Mouse (Mus musculus): ENCODE measurements around the gene Hexim1. TPM values are rescaled to one million over a fixed set of nuclear protein-coding genes. Genes with fewer than 3 reads are reported as not detected.

Gene Hexim1
- total and polyA plus RNA-seq, 3 experiments: 20.2 to 51.8 (median 25.9) TPM

DNA sequence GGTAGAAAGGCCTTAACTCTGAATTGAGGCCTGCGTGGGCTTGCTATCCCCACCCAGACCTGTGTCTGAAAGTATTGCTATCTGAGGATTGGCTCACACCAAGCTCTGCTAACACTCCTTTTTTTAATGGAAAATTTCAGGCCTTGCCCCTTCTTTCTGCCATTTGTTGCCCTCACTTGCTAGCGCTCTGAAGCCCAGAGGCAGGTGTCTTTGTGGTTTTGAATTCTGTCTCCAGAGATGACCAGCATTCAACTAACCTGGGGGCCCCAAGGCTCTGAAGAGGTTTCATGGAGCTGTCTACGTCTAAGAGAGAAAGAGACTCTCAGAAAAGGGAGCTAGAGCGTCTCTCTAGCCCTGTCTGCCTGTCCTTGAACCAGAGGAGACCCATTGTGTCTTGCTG is 47.8 kb upstream of the Hexim1 start (continued):
- peak; percentile 48; the same call in 1 of the 2 replicates for TF ChIP-seq JUN (IDR thresholded peaks at IDR 0.05; ENCODE audit: insufficient read depth, low read depth, low read length)
- TF ChIP-seq ZMIZ1 (IDR thresholded peaks at IDR 0.05; ENCODE audit: low read depth, low read length): peak; percentile 23; the same call in 1 of the 2 replicates
- no peak for TF ChIP-seq E2F4 (IDR thresholded peaks at IDR 0.05; ENCODE audit: insufficient replicate concordance, low read depth, low read length)
- TF ChIP-seq KAT2A (IDR thresholded peaks at IDR 0.05; ENCODE audit: insufficient replicate concordance, low read length): no peak
- TF ChIP-seq CTCF (conservative IDR thresholded peaks at IDR 0.05 in 1 of 2, IDR thresholded peaks at IDR 0.05 in 1 of 2; ENCODE audit: low read depth in 2 of 2, low read length in 2 of 2): no peak
- peak; percentile 76; the same call in 1 of the 2 replicates for TF ChIP-seq MAZ (IDR thresholded peaks at IDR 0.05; ENCODE audit: low read depth, low read length)
- peak; percentile 67 for TF ChIP-seq ETS1 (conservative IDR thresholded peaks at IDR 0.05; ENCODE audit: low read depth, low read length)
- no peak for TF ChIP-seq NRF1 (IDR thresholded peaks at IDR 0.05; ENCODE audit: low read depth, low read length)
- TF ChIP-seq RCOR1 (conservative IDR thresholded peaks at IDR 0.05; ENCODE audit: low read depth, low read length): 0 out of 2 replicates have a peak, but pooled peaks have one; percentile 70
- no peak for TF ChIP-seq PAX5 (IDR thresholded peaks at IDR 0.05; ENCODE audit: low read length)
- TF ChIP-seq ZC3H11A (IDR thresholded peaks at IDR 0.05; ENCODE audit: low read depth, low read length): no peak
- no peak for TF ChIP-seq USF2 (conservative IDR thresholded peaks at IDR 0.05; ENCODE audit: low read depth, low read length)
- TF ChIP-seq TBP (conservative IDR thresholded peaks at IDR 0.05; ENCODE audit: low read depth, low read length): no peak
- 0 out of 2 replicates have a peak, but pooled peaks have one; percentile 18 for TF ChIP-seq UBTF (IDR thresholded peaks at IDR 0.05; ENCODE audit: low read depth, low read length)
- peak; percentile 97 for TF ChIP-seq TCF12 (IDR thresholded peaks at IDR 0.05; ENCODE audit: low read depth, low read length)
- peak; percentile 52; the same call in 1 of the 2 replicates for TF ChIP-seq SIN3A (IDR thresholded peaks at IDR 0.05; ENCODE audit: low read length)
- peak; percentile 84; the same call in 1 of the 2 replicates for TF ChIP-seq MYC (IDR thresholded peaks at IDR 0.05; ENCODE audit: low read depth, low read length)
- peak; percentile 89 for TF ChIP-seq EP300 (IDR thresholded peaks at IDR 0.05; ENCODE audit: low read length)
- peak; percentile 43 for TF ChIP-seq POLR2A (IDR thresholded peaks at IDR 0.05; ENCODE audit: low read depth, low read length)
- TF ChIP-seq JUND (conservative IDR thresholded peaks at IDR 0.05; ENCODE audit: low read depth, low read length): no peak; the same call in 1 of the 2 replicates
- no peak; the same call in none of the 2 replicates for TF ChIP-seq SMC3 (IDR thresholded peaks at IDR 0.05; ENCODE audit: low read depth, low read length)
- 0 out of 2 replicates have a peak, but pooled peaks have one; percentile 77 for TF ChIP-seq CHD1 (IDR thresholded peaks at IDR 0.05; ENCODE audit: low read depth, low read length)

DNA sequence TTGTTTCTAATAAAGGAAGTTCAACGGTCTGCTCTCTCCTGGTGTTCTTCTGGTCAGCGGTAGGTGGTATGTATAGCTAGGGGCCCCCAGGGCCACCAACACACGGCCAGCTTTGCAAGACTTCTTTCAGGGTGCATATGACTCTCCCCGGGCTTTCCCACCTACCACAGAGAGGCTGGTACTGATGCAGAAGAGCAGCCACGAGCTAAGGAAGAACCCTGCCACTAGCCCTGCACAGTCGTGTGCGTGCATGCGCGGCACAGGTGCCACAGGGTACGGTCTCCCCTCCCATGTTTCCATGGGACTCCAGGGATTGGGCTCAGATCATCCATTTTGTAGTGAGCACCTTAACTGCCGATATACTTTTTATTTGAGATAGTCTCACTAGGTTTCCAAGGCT is 47.1 kb upstream of the Hexim1 start:
- Histone ChIP-seq H3K27ac (ENCODE audit: insufficient read depth, low read depth) (peak overlapping the region; percentile 91), H3K36me3 (replicated peaks in 1 of 2; ENCODE audit: control insufficient read depth in 1 of 2, insufficient read depth in 1 of 2, low read length in 1 of 2) (peaks cover 74 to 92% of the 10 kb centered on the region in 2 experiments)

More for the DNA sequence above, 47.1 kb upstream of the Hexim1 start:
- peak overlapping the region; percentile 9 for H3K4me2 ChIP-seq (ENCODE audit: insufficient read depth, low read depth, poor library complexity, severe bottlenecking)
- TF ChIP-seq NRF1 (IDR thresholded peaks at IDR 0.05; ENCODE audit: low read depth, low read length) (peak; percentile 73), TBP (conservative IDR thresholded peaks at IDR 0.05; ENCODE audit: low read depth, low read length) (0 out of 2 replicates have a peak, but pooled peaks have one; percentile 15), TCF12 (IDR thresholded peaks at IDR 0.05; ENCODE audit: low read depth, low read length) (no peak; the same call in 1 of the 2 replicates), ELF1 (IDR thresholded peaks at IDR 0.05; ENCODE audit: low read depth, low read length) (0 out of 2 replicates have a peak, but pooled peaks have one; percentile 19), EP300 (IDR thresholded peaks at IDR 0.05; ENCODE audit: low read length) (peak; percentile 53), HCFC1 (IDR thresholded peaks at IDR 0.05; ENCODE audit: low read depth, low read length) (no peak), ETS1 (conservative IDR thresholded peaks at IDR 0.05; ENCODE audit: low read depth, low read length) (peak; percentile 55), CHD2 (IDR thresholded peaks at IDR 0.05; ENCODE audit: low read length) (peak; percentile 59; the same call in 1 of the 2 replicates), MAZ (IDR thresholded peaks at IDR 0.05; ENCODE audit: low read depth, low read length) (0 out of 2 replicates have a peak, but pooled peaks have one; percentile 41), MEF2A (IDR thresholded peaks at IDR 0.05; ENCODE audit: borderline replicate concordance, low read depth, low read length) (0 out of 2 replicates have a peak, but pooled peaks have one; percentile 41), ZMIZ1 (IDR thresholded peaks at IDR 0.05; ENCODE audit: low read depth, low read length) (peak; percentile 47; the same call in 1 of the 2 replicates), KAT2A (IDR thresholded peaks at IDR 0.05; ENCODE audit: insufficient replicate concordance, low read length) (no peak), MYC (IDR thresholded peaks at IDR 0.05; ENCODE audit: low read depth, low read length) (0 out of 2 replicates have a peak, but pooled peaks have one; percentile 25), SIN3A (IDR thresholded peaks at IDR 0.05; ENCODE audit: low read length) (0 out of 2 replicates have a peak, but pooled peaks have one; percentile 7), BHLHE40 (IDR thresholded peaks at IDR 0.05; ENCODE audit: low read depth, low read length) (peak; percentile 89), IRF4 (IDR thresholded peaks at IDR 0.05; ENCODE audit: low read depth, low read length) (peak; percentile 71; the same call in 1 of the 2 replicates), E2F4 (IDR thresholded peaks at IDR 0.05; ENCODE audit: insufficient replicate concordance, low read depth, low read length) (no peak)
- H3K9me3 ChIP-seq (replicated peaks; ENCODE audit: low read length): no peaks in the 10 kb centered on the region
- dilution Hi-C loops (cut with MboI; ENCODE audit: extremely low pct_ligation_motif_present, extremely low pct_unique_long_range_greater_than_20kb, low sequenced_read_pairs): no loop called here
- peaks cover 16 to 67% of the 10 kb centered on the region in 2 experiments for H3K4me1 ChIP-seq (ENCODE audit: control insufficient read depth in 1 of 2, insufficient read depth in 2 of 2)
- H3K9ac ChIP-seq (ENCODE audit: insufficient read depth, low read depth): 0 out of 2 replicates have a peak overlapping the region, but pooled peaks have one; percentile 11
- H3K27me3 ChIP-seq (replicated peaks): no peaks in the 10 kb centered on the region
- peak; percentile 55 for DNase-seq (ENCODE audit: extremely low read depth)
- in situ Hi-C loops (cut with MboI; ENCODE audit: low pct_ligation_motif_present, low pct_unique_long_range_greater_than_20kb, low sequenced_read_pairs): no loop called here
- no peak overlapping the region for H3K4me3 ChIP-seq (replicated peaks in 1 of 3; ENCODE audit: low read depth in 2 of 3, low read length in 2 of 3, poor library complexity in 1 of 3)
- H3K79me2 ChIP-seq (replicated peaks; ENCODE audit: control insufficient read depth, extremely low read depth, insufficient read depth, poor library complexity, severe bottlenecking): no peaks in the 10 kb centered on the region; the same call in 1 of the 2 replicates

Data from CH12.LX (cell line).